8 mouse cellular contexts compared by ENCODE assay signal in genomic region chr4:137278144-137279040, GRCm38 (mm10). TPM values are rescaled to one million over a fixed set of nuclear protein-coding genes. Genes with fewer than 3 reads are reported as not detected.
DNase-seq lines count a peak whose midpoint lies in the region; ATAC-seq and TF ChIP-seq lines count a peak whose summit lies in the region.

No protein-coding gene starts in this region.

- WGBS in heart, embryonic 16.5 days: 4% methylated on average over 22 of the region's 22 CpGs
- WGBS in hindbrain, postnatal 0 days: 3% methylated on average over 22 of the region's 22 CpGs
- under 1% methylated on average over 22 of the region's 22 CpGs for WGBS in midbrain, embryonic 12.5 days

- no peak overlapping the region for H3K9ac ChIP-seq in heart, embryonic 16.5 days (ENCODE audit: low read length)
- H3K9ac ChIP-seq in hindbrain, postnatal 0 days (replicated peaks; ENCODE audit: low read length): peak overlapping the region; percentile 48; the same call in 1 of the 2 replicates
- peak overlapping the region; percentile 57; the same call in 1 of the 2 replicates for H3K9ac ChIP-seq in midbrain, embryonic 12.5 days (replicated peaks)

- H3K4me2 ChIP-seq in heart, embryonic 16.5 days (ENCODE audit: low read depth, low read length): peak overlapping the region; percentile 82
- peak overlapping the region; percentile 83 for H3K4me2 ChIP-seq in hindbrain, postnatal 0 days (ENCODE audit: low read depth, low read length)
- H3K4me2 ChIP-seq in midbrain, embryonic 12.5 days (replicated peaks): peak overlapping the region; percentile 94

- no peaks in the 10 kb centered on the region for H3K36me3 ChIP-seq in heart, embryonic 16.5 days (ENCODE audit: control insufficient read depth, insufficient read depth)
- no peaks in the 10 kb centered on the region for H3K36me3 ChIP-seq in hindbrain, postnatal 0 days (ENCODE audit: insufficient read depth, low read length)
- no peaks in the 10 kb centered on the region for H3K36me3 ChIP-seq in midbrain, embryonic 12.5 days

- ATAC-seq in heart, embryonic 16.5 days (replicated peaks; ENCODE audit: extremely low read depth, insufficient read depth, low FRiP score): no peak
- peak; percentile 25; the same call in 1 of the 2 replicates for ATAC-seq in hindbrain, postnatal 0 days
- no peak for ATAC-seq in midbrain, embryonic 12.5 days (ENCODE audit: low FRiP score, low read depth)
- no peak for ATAC-seq in cerebellum, adult (ENCODE audit: insufficient number of reproducible peaks, low FRiP score, low TSS enrichment)

- no peak overlapping the region for H3K27ac ChIP-seq in heart, embryonic 16.5 days (ENCODE audit: low read length)
- no peak overlapping the region for H3K27ac ChIP-seq in hindbrain, postnatal 0 days
- H3K27ac ChIP-seq in midbrain, embryonic 12.5 days (replicated peaks): no peak overlapping the region

- no peaks in the 10 kb centered on the region for H3K9me3 ChIP-seq in heart, embryonic 16.5 days (replicated peaks; ENCODE audit: control insufficient read depth, low read length)
- H3K9me3 ChIP-seq in hindbrain, postnatal 0 days (ENCODE audit: low read length): no peaks in the 10 kb centered on the region
- no peaks in the 10 kb centered on the region for H3K9me3 ChIP-seq in midbrain, embryonic 12.5 days

- peaks cover 80% of the 10 kb centered on the region for H3K27me3 ChIP-seq in heart, embryonic 16.5 days (ENCODE audit: control insufficient read depth, insufficient read depth, low read length)
- peaks cover 14% of the 10 kb centered on the region for H3K27me3 ChIP-seq in hindbrain, postnatal 0 days (ENCODE audit: insufficient read depth, low read length)
- H3K27me3 ChIP-seq in midbrain, embryonic 12.5 days: peaks cover 97% of the 10 kb centered on the region

- H3K4me1 ChIP-seq in heart, embryonic 16.5 days (ENCODE audit: control insufficient read depth, insufficient read depth, low read length): peaks cover 16% of the 10 kb centered on the region
- peaks cover 10% of the 10 kb centered on the region; the same call in 1 of the 2 replicates for H3K4me1 ChIP-seq in hindbrain, postnatal 0 days (ENCODE audit: insufficient read depth, low read length)
- peaks cover 44% of the 10 kb centered on the region for H3K4me1 ChIP-seq in midbrain, embryonic 12.5 days

- TF ChIP-seq CTCF in hindbrain, postnatal 0 days (IDR thresholded peaks at IDR 0.05; ENCODE audit: low read depth): no peak

- H3K4me3 ChIP-seq in heart, embryonic 16.5 days (ENCODE audit: low read length): peak overlapping the region; percentile 61
- H3K4me3 ChIP-seq in hindbrain, postnatal 0 days (ENCODE audit: low read length): peak overlapping the region; percentile 52
- peak overlapping the region; percentile 54 for H3K4me3 ChIP-seq in midbrain, embryonic 12.5 days

- no peak for DNase-seq in heart, postnatal 4 days
- peak; percentile 47 for DNase-seq in embryo, embryonic 11 days
- DNase-seq in hindbrain, postnatal 0 days (ENCODE audit: low spot score): peak; percentile 43
- no peak for DNase-seq in urinary bladder, adult 2 months (ENCODE audit: low spot score)
- no peak for DNase-seq in thymus, postnatal 14 days

RNA-seq across cellular contexts. Expression of gene Wnt4, which starts 1.1 kb away (rescaled TPM):
- polyA plus RNA-seq in heart, embryonic 16.5 days (2015; fragmentation: Nextera tagmentation; extraction: Ambion mirVana): 0.65 and 0.71 TPM in 2 replicates
- total RNA-seq in heart, postnatal 4 days (2021): under 1 TPM; 0.76 to 0.88 TPM
- 3.1 and 3.8 TPM in 2 replicates for total RNA-seq in hindbrain, postnatal 0 days (2014; rRNA removed)
- 3.2 and 3.4 TPM in 2 replicates for polyA plus RNA-seq in hindbrain, postnatal 0 days (2015; fragmentation: Nextera tagmentation; extraction: Ambion mirVana)
- polyA plus RNA-seq in midbrain, embryonic 12.5 days (2016; fragmentation: Nextera tagmentation; extraction: Ambion mirVana): 0.77 and 0.79 TPM in 2 replicates
- polyA plus RNA-seq in urinary bladder, adult 2 months (2012; rRNA removed): 25.1 and 28.3 TPM in 2 replicates

Comparison
In these comparisons a context has a peak if more than half of its experiments do, and no peak if none do; other contexts are left out.
1. DNase-seq: peak in embryo, embryonic 11 days (single experiment) and hindbrain, postnatal 0 days (single experiment); none in heart, postnatal 4 days (single experiment), urinary bladder, adult 2 months (single experiment) and thymus, postnatal 14 days (single experiment).
2. Peak in every context shown above with its lines, with median percentiles within 50 percentile points of each other: H3K4me2 ChIP-seq and H3K4me3 ChIP-seq.